Mouse (Mus musculus): Measurements from ENCODE around the gene Cacna1d.

- TF ChIP-seq CTCF (IDR thresholded peaks at IDR 0.05; ENCODE audit: control insufficient read depth, insufficient read depth, insufficient read length) (no peak), CEBPB (IDR thresholded peaks at IDR 0.05; ENCODE audit: low read depth) (no peak), FOSL1 (IDR thresholded peaks at IDR 0.05; ENCODE audit: insufficient read depth, low read length, poor library complexity, severe bottlenecking) (no peak), MAX (IDR thresholded peaks at IDR 0.05) (no peak), MYOG (IDR thresholded peaks at IDR 0.05; ENCODE audit: control insufficient read depth, extremely low read depth, insufficient read length) (no peak), USF1 (IDR thresholded peaks at IDR 0.05; ENCODE audit: low read depth) (no peak)
Observed at GRCm38 (mm10) chr14:30458820-30459219, 32.4 kb downstream of the Cacna1d start.
